Mouse (Mus musculus) hindbrain, embryonic 11.5 days (tissue): ENCODE results near the gene Flywch2. TPM values are rescaled to one million over a fixed set of nuclear protein-coding genes. Genes with fewer than 3 reads are reported as not detected.
A peak's percentile ranks its signal among the peaks of the same experiment; 100 is the strongest.

ENCODE experiments used
- ATAC-seq: fragments of 200-750 bp; cut with Nextera tagmentation; 2 replicates; pipeline ENCODE4 v1.8.0; 2017; ENCODE audit warnings: mild to moderate bottlenecking, moderate TSS enrichment, moderate library complexity; ENCODE audit not compliant: low FRiP score
- DNase-seq: peaks from one replicate; pipeline ENCODE4 v3.0.0-alpha.2; 2015; ENCODE audit warnings: low spot score
- H3K27ac ChIP-seq: fragments of 300-500 bp; sonication (generic); 2 replicates; pipeline ENCODE4 v1.5.1; 2014; ENCODE audit warnings: mild to moderate bottlenecking, low read depth, low read length
- H3K27me3 ChIP-seq: fragments of 300-500 bp; sonication (generic); 2 replicates; pipeline ENCODE4 v1.6.1; 2014; ENCODE audit warnings: mild to moderate bottlenecking, low read length, moderate library complexity, mixed read lengths; ENCODE audit not compliant: control insufficient read depth, insufficient read depth
- H3K36me3 ChIP-seq: fragments of 300-500 bp; sonication (generic); 2 replicates; pipeline ENCODE4 v1.6.1; 2014; ENCODE audit warnings: mild to moderate bottlenecking, low read length, moderate library complexity, mixed read lengths; ENCODE audit not compliant: control insufficient read depth, insufficient read depth
- H3K4me1 ChIP-seq: fragments of 300-500 bp; sonication (generic); replicated peaks from 2 replicates; pipeline ENCODE4 v1.6.1; 2014; ENCODE audit warnings: low read length, mixed read lengths; ENCODE audit not compliant: control insufficient read depth, insufficient read depth
- H3K4me2 ChIP-seq: fragments of 300-500 bp; sonication (generic); replicated peaks from 2 replicates; pipeline ENCODE4 v1.6.1; 2014; ENCODE audit warnings: mild to moderate bottlenecking, low read depth, low read length
- H3K4me3 ChIP-seq: fragments of 300-500 bp; sonication (generic); 2 replicates; pipeline ENCODE4 v1.5.1; 2014; ENCODE audit warnings: low read depth, low read length
- H3K9ac ChIP-seq: fragments of 300-500 bp; sonication (generic); 2 replicates; pipeline ENCODE4 v1.6.1; 2014; ENCODE audit warnings: low read depth, low read length
- H3K9me3 ChIP-seq: fragments of 300-500 bp; sonication (generic); 2 replicates; pipeline ENCODE4 v1.6.1; 2016; ENCODE audit warnings: low read length; ENCODE audit not compliant: control insufficient read depth
- WGBS: fragments of 180-500 bp; shearing (Covaris S2); extraction: QIAGEN DNeasy Blood & Tissue Kit; methylation state at CpG from one replicate; pipeline ENCODE4 v1.1.7; 2014; 5-methylcytosine and 5-hydroxymethylcytosine counted together
- polyA plus RNA-seq: library from polyadenylated mRNA; unstranded; fragments of >200 nt; fragmentation: Nextera tagmentation; extraction: Ambion mirVana; gene quantifications from 2 replicates; pipeline ENCODE4 v1.2.1, GENCODE M21; 2014

Gene Flywch2
- polyA plus RNA-seq, 1 experiment from 2014 or later: 27.7 TPM

- peaks cover 12% of the 10 kb centered on the region for H3K4me1 ChIP-seq
- ATAC-seq: no peak
- DNase-seq: peak; percentile 83
- peaks cover 40% of the 10 kb centered on the region for H3K27me3 ChIP-seq
- WGBS: 37% methylated on average over 10 of the region's 10 CpGs
- H3K9ac ChIP-seq: no peak overlapping the region
- no peak overlapping the region for H3K4me2 ChIP-seq
- H3K36me3 ChIP-seq: peaks cover 10% of the 10 kb centered on the region
- no peak overlapping the region for H3K4me3 ChIP-seq
- no peak overlapping the region for H3K27ac ChIP-seq
- no peaks in the 10 kb centered on the region for H3K9me3 ChIP-seq
Observed at GRCm38 (mm10) chr17:23748631-23749391, 37.1 kb downstream of the Flywch2 start.

- no peak overlapping the region for H3K4me3 ChIP-seq
- H3K27ac ChIP-seq: no peak overlapping the region
- peaks cover 5% of the 10 kb centered on the region for H3K36me3 ChIP-seq
- ATAC-seq (no peak), DNase-seq (no peak)
- peaks cover 48% of the 10 kb centered on the region for H3K27me3 ChIP-seq
- no peak overlapping the region for H3K9ac ChIP-seq
- 41% methylated on average over 6 of the region's 6 CpGs for WGBS
- H3K4me2 ChIP-seq: no peak overlapping the region
- H3K9me3 ChIP-seq: no peaks in the 10 kb centered on the region
- H3K4me1 ChIP-seq: peaks cover 12% of the 10 kb centered on the region
Observed at GRCm38 (mm10) chr17:23748026-23748425, 37.9 kb downstream of the Flywch2 start.

GRCm38 (mm10) chr17:23747471-23747870 lies 38.4 kb downstream of the Flywch2 start:
- Histone ChIP-seq H3K4me3 (no peak overlapping the region), H3K36me3 (no peaks in the 10 kb centered on the region; the same call in 1 of the 2 replicates), H3K27me3 (peaks cover 53% of the 10 kb centered on the region), H3K27ac (no peak overlapping the region), H3K4me1 (peaks cover 12% of the 10 kb centered on the region), H3K9ac (no peak overlapping the region), H3K4me2 (no peak overlapping the region), H3K9me3 (no peaks in the 10 kb centered on the region)
- 79% methylated on average over 3 of the region's 3 CpGs for WGBS
- ATAC-seq: no peak
- no peak for DNase-seq

GRCm38 (mm10) chr17:23746767-23747166 lies 39.1 kb downstream of the Flywch2 start:
- peaks cover 60% of the 10 kb centered on the region for H3K27me3 ChIP-seq
- 75% methylated on average over 3 of the region's 3 CpGs for WGBS
- H3K4me2 ChIP-seq: no peak overlapping the region

GRCm38 (mm10) chr17:23746311-23746710 lies 39.6 kb downstream of the Flywch2 start:
- peak overlapping the region; percentile 29 for H3K4me3 ChIP-seq
- DNase-seq (peak; percentile 31), ATAC-seq (no peak)
- no peak overlapping the region for H3K9ac ChIP-seq
- H3K36me3 ChIP-seq: no peaks in the 10 kb centered on the region
- peaks cover 12% of the 10 kb centered on the region for H3K4me1 ChIP-seq
- WGBS: 2% methylated on average over 12 of the region's 12 CpGs
- H3K27ac ChIP-seq: no peak overlapping the region
- H3K9me3 ChIP-seq: no peaks in the 10 kb centered on the region
- peak overlapping the region; percentile 57 for H3K4me2 ChIP-seq
- peaks cover 65% of the 10 kb centered on the region for H3K27me3 ChIP-seq

More at GRCm38 (mm10) chr17:23746767-23747166, 39.1 kb downstream of the Flywch2 start:
- Histone ChIP-seq H3K36me3 (no peaks in the 10 kb centered on the region), H3K4me3 (no peak overlapping the region), H3K4me1 (peaks cover 12% of the 10 kb centered on the region), H3K27ac (no peak overlapping the region), H3K9ac (no peak overlapping the region), H3K9me3 (no peaks in the 10 kb centered on the region)
- no peak for DNase-seq
- no peak for ATAC-seq

GRCm38 (mm10) chr17:23745301-23746251 lies 40.3 kb downstream of the Flywch2 start, which contains the start of gene Kremen2:
Gene Kremen2, minus strand, starts transcription at chr17:23745833.
- Histone ChIP-seq H3K36me3 (no peaks in the 10 kb centered on the region), H3K9ac (peak within 1 kb of the TSS; percentile 44), H3K27me3 (peaks cover 72% of the 10 kb centered on the region), H3K27ac (no peak within 1 kb of the TSS), H3K9me3 (no peaks in the 10 kb centered on the region), H3K4me3 (peak within 1 kb of the TSS; percentile 29), H3K4me1 (peaks cover 16% of the 10 kb centered on the region), H3K4me2 (peak within 1 kb of the TSS; percentile 57)
- no peak for ATAC-seq
- WGBS: under 1% methylated on average over 35 of the region's 45 CpGs
- DNase-seq: peak; percentile 54

- H3K9ac ChIP-seq: peak overlapping the region; percentile 19; the same call in 1 of the 2 replicates
- no peaks in the 10 kb centered on the region for H3K36me3 ChIP-seq
- DNase-seq: no peak
- no peak overlapping the region for H3K4me2 ChIP-seq
- ATAC-seq: no peak
- no peak overlapping the region for H3K4me3 ChIP-seq
- peaks cover 75% of the 10 kb centered on the region for H3K27me3 ChIP-seq
- 1% methylated on average over 10 of the region's 14 CpGs for WGBS
- H3K4me1 ChIP-seq: peaks cover 16% of the 10 kb centered on the region
- no peaks in the 10 kb centered on the region for H3K9me3 ChIP-seq
- no peak overlapping the region for H3K27ac ChIP-seq
Observed at GRCm38 (mm10) chr17:23744651-23745050, 41.2 kb downstream of the Flywch2 start.

- Histone ChIP-seq H3K4me1 (peaks cover 16% of the 10 kb centered on the region), H3K27me3 (peaks cover 75% of the 10 kb centered on the region), H3K9me3 (no peaks in the 10 kb centered on the region), H3K4me2 (no peak overlapping the region), H3K36me3 (no peaks in the 10 kb centered on the region), H3K4me3 (no peak overlapping the region), H3K27ac (no peak overlapping the region), H3K9ac (no peak overlapping the region)
- WGBS: 19% methylated on average over 8 of the region's 8 CpGs
- ATAC-seq: no peak
- peak; percentile 18 for DNase-seq
Observed at GRCm38 (mm10) chr17:23744076-23744475, 41.8 kb downstream of the Flywch2 start.
